Mouse (Mus musculus) cerebellum, postnatal 25 days (tissue): ENCODE measurements around the gene Sirt5.
A peak's percentile ranks its signal among the peaks of the same experiment; 100 is the strongest.

ENCODE experiments used
- DNase-seq, 2 experiments: peaks; one replicate each; pipeline ENCODE4 v3.0.0; 2021; ENCODE audit warnings: mixed read lengths in 2 of 2

Sirt5 gene

GRCm38 (mm10) chr13:43364985-43365824 lies at the start of gene Sirt5:
TSS of gene Sirt5 (plus strand) at chr13:43365496.
- DNase-seq, result peak; percentile 96

GRCm38 (mm10) chr13:43317411-43317810 lies 47.9 kb upstream of the Sirt5 start:
- DNase-seq, result no peak

GRCm38 (mm10) chr13:43319396-43319795 lies 45.9 kb upstream of the Sirt5 start:
- DNase-seq, result no peak

GRCm38 (mm10) chr13:43321492-43321891 lies 43.8 kb upstream of the Sirt5 start:
- DNase-seq, result no peak

GRCm38 (mm10) chr13:43325427-43325826 lies 39.9 kb upstream of the Sirt5 start:
- DNase-seq, result no peak

GRCm38 (mm10) chr13:43331721-43332444 lies 33.4 kb upstream of the Sirt5 start:
- no peak for DNase-seq

- peak in 1 of 2 experiments; percentile 45 for DNase-seq
Observed at GRCm38 (mm10) chr13:43332591-43332990, 32.7 kb upstream of the Sirt5 start.

- DNase-seq, result no peak
Observed at GRCm38 (mm10) chr13:43336425-43337221, 28.7 kb upstream of the Sirt5 start.

- DNase-seq, result no peak
Observed at GRCm38 (mm10) chr13:43338001-43338400, 27.3 kb upstream of the Sirt5 start.

- no peak for DNase-seq
Observed at GRCm38 (mm10) chr13:43338632-43339031, 26.7 kb upstream of the Sirt5 start.

GRCm38 (mm10) chr13:43346825-43347224 lies 18.5 kb upstream of the Sirt5 start:
- no peak for DNase-seq

- no peak for DNase-seq
Observed at GRCm38 (mm10) chr13:43349376-43349775, 15.9 kb upstream of the Sirt5 start.

- DNase-seq, result no peak
Observed at GRCm38 (mm10) chr13:43350489-43351169, 14.7 kb upstream of the Sirt5 start.

GRCm38 (mm10) chr13:43353356-43353755 lies 11.9 kb upstream of the Sirt5 start:
- DNase-seq, result peak; percentile 25 to 51

- no peak for DNase-seq
Observed at GRCm38 (mm10) chr13:43354362-43354761, 10.9 kb upstream of the Sirt5 start.

- DNase-seq, result peak; percentile 52 to 65
Observed at GRCm38 (mm10) chr13:43356346-43357125, 8.8 kb upstream of the Sirt5 start.

- DNase-seq, result no peak
Observed at GRCm38 (mm10) chr13:43360534-43360933, 4.8 kb upstream of the Sirt5 start.

GRCm38 (mm10) chr13:43362353-43362752 lies 2.9 kb upstream of the Sirt5 start:
- DNase-seq, result peak in 1 of 2 experiments; percentile 51

GRCm38 (mm10) chr13:43365825-43366184 lies 509 bp downstream of the Sirt5 start:
- DNase-seq, result no peak

GRCm38 (mm10) chr13:43370063-43370462 lies 4.8 kb downstream of the Sirt5 start:
- no peak for DNase-seq

GRCm38 (mm10) chr13:43372892-43373291 lies 7.6 kb downstream of the Sirt5 start:
- DNase-seq, result no peak

GRCm38 (mm10) chr13:43374205-43374604 lies 8.9 kb downstream of the Sirt5 start:
- DNase-seq, result no peak
